Mouse (Mus musculus) kidney, postnatal 4 days (tissue): ENCODE data around the gene Chsy1.

ENCODE experiments used
- DNase-seq, 2 experiments: peaks; one replicate each; pipeline ENCODE4 v3.0.0; 2021; ENCODE audit warnings: mixed read lengths in 2 of 2

The Chsy1 gene

DNA sequence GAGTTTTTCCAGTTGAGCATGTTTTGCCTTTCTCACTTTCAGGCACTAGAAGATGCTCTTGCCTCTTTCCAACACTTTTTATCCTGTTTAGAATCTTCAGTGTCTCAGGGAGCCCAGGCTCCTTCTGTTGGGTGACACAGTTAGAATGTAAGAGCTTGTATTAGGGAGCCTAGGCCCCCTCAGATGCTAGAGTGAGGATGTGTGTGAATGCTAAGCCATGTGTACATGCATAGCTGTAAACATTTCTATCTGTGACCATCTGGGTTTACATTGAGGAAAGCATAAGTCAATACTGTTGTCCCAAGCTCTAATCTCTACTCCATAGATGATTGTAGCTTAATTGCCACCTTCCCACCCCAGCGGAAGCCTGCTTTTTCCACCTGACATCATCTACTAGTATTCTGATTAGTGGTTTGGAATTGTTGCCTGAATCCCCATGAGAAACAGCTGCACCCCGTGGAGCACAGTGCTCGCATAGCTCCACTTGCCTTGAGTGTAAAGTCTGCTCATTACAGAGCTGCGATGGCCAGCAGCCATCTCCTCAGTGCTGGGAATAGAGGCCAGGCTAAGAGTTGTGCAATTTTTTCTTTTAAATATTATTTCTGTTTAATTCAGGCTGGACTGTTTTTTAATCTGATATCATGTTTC is 31.7 kb downstream of the Chsy1 start:
- DNase-seq, result no peak

DNA sequence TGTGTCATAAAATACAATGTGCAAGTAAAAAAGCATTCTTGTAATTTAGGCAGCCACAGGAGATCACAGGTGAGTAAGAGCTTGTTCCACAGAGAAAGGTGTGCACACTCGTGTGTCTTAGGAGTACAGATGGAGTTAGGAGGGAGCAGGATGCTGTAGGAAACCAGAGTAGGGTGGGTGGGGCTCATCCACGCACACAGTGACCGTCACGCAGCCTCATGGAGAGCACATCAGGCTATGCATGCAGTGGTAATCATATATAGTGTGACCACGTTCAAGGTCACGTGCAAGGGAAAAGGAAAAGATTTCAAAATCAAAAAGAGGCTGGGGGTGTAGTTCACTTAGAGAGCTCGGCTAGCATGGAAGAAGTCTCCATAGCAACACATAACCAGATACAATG is 33.2 kb downstream of the Chsy1 start:
- no peak for DNase-seq

DNA sequence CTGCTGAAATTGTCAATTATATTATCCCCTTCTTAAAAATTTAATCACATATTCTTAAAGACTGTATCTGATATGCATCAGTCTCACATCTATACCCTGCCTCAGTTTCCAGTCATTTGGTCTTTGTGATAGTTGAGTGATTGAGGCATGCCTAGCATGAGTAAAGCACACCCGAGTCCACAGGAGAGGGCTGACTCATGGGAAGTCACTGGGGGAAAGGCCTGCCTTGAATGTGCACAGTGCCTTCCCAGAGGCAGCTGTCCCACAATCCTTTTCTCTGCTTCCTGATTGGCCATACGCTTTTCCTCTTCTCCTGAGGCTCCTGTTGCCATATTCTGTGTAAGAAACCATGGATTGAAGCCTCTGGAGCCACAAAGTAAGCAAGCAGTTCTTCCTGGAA is 35.2 kb downstream of the Chsy1 start:
- no peak for DNase-seq

DNA sequence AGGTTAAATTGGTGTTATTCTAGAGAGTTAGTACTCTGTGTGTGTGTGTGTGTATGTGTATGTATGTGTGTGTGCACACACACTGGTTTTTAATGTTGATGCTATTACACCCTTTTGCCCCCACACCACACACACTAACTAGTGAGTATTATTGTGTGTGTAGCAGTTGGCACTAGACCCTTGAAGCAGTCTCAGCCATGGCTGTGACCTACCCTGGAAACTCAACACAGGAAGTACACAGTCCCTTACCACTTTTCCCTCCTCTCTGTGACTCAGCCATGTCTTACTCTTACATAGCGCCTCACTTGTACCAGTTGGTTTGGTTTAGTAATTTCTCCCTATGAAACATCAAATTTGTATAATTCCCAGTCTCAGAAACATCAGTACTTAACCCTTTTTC is 37.8 kb downstream of the Chsy1 start:
- DNase-seq, result no peak

DNA sequence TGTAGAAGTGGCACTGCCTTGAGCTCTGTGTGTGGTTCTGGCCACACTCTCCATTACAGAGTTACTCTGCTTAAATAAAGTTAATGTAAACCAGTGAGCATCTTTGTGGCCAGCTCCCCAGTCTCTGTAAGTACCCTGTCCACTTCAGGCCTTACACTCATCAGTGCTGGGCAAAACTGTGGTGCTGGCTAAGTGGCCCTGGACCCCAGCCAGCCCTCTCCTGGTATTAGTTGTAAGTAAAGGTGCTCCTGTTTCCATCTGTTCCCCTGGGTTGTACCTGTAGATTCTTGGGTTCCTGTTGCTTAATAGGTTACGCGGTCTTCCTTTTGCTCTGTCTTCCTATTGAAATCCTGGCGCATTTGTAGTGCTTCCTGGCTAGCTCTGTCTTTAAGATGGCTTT is 38.5 kb downstream of the Chsy1 start:
- no peak for DNase-seq

DNA sequence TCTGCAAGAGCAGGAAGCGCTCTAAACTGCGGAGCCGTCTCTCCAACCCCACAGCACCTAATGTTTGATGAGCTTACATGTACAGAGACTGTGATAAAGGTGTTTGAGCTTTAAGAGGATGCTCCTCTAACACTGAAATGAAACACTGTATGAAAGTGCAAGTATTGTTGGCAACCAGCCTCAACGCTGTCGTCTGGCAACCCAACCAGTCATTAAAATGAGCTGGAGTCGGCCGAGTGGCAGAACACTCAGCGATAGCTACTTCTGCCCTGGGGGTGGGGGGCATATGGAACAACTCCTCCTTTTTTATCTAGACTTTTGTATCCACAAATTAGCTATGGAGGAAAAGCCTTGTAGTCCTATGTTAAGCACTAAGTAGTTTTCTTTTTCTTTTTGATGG is 40.2 kb downstream of the Chsy1 start:
- no peak for DNase-seq

DNA sequence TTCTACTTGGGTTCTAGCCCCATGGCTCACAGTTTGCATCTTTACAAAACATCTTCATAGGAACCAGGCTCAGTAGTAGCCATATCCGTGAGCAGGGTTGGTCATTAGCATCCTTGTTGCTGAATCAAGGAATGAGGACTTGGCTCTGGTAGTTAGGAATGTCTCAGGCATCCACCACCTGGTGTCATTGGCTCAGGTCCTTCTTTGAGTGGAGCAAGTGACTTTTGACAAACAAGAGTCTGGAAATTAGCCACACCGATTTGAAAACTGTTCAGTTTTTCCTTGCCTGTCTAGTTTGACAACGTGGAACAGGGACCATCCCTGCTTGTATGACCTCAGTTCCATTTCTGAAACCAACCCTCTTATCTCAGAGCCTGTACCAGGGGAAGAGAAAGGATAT is 41.1 kb downstream of the Chsy1 start:
- DNase-seq, result no peak

DNA sequence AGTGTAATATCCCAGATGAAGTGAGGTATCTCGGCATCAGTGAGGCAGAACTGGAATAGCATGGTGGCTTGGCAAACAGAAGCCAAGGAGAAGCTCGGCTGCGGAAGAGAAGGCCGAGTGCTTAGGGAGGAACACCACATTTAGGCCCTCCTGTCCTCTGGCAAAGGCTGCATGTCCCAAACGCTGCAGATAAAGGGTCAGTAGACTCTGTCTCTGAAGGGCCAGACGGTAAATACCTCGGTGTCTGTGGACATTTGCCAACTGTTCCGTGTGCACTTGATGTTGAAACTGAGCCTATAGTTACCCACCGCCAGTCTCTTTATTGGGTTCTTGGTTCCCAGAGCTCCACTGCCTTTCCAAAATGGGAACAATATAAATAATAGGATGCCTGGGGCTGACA is 48.1 kb downstream of the Chsy1 start:
- DNase-seq, result no peak

DNA sequence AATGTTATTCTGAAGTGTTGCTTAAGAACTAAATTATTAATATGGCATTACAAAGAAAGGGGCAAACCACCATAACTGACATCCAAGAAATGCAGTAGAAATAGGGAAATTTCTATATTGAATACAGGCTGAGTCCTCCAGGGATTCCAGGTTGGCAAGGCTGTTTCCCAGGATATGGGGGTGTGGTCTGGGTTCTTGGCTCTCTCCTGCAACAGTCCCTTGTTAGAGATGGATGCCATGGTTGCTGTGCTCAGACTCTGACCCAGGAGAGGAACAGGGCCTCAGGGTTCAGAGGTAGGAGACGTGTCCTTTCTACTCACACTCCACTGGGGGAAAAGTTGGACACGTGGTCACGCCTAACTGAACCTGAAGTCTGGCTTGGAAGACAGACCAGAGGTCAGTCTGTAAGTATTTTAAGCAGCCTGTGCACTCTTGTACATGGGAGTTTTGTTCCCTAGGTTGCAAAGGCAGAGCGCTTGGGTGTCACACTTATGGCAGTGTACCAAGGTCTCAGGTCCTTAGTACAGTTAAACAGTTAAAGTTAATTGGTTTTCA is 48.6 kb downstream of the Chsy1 start:
- DNase-seq, result peak in 1 of 2 experiments; percentile 34

DNA sequence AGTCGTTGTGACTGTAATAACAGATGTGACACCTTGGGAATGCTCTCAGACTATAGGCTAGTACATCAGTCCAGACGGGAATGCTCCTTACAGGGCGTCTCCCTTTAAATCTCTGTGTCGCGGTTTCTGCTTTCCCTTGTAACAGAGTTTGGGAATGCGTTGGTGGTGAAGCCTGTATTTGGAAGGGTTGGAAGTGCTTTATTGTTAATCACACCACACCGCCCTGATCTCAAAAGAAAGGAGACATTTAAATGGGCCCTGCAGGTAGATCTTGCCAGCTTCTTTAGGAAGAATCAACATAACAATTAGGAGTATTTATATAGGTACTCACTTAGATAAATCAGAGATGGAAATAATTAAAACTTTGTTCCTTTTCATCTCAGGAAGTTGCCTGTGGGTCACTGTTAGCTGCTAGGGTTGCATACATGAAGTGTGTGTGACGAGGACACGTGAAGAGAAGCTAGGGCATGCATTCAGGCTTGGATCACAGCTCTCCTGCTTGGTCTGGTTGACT is 49.4 kb downstream of the Chsy1 start:
- DNase-seq, result no peak

DNA sequence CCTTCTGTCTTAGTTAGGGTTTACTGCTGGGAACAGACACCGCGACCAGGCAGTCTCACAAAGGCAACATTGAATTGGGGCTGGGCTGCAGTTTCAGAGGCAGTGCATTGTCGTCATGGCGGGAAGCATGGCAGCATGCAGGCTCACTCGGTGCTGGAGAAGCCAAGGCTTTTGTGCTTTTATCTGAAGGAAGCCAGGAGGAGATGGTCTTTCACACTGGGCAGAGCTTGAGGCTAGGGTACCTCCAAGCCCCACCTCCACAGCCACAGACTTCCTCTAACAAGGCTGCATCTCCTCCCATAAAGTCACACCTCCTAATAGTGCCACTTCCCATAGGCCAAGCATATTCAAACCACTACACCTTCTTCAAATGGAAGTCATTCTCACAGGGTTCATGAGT is 50.6 kb downstream of the Chsy1 start:
- no peak for DNase-seq

DNA sequence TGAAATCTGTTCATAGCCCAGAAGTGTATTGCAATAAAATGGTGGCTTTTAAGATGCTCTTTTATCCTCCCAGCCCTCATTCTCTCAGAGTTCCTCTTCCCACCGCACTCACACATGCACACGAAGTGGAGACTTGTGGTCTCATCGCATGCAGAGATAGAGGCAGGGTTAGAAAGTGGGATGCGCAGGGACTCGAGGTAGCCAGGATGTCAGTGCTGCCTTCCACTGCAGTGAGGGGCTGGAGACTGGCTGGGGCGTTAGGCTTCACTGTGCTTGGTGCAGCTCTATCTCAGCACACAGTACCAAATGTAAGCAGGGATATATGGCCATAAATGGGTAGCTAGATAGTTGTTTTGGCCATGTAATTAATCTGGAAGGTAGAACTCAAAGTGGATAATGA is 52.5 kb downstream of the Chsy1 start:
- DNase-seq, result no peak

DNA sequence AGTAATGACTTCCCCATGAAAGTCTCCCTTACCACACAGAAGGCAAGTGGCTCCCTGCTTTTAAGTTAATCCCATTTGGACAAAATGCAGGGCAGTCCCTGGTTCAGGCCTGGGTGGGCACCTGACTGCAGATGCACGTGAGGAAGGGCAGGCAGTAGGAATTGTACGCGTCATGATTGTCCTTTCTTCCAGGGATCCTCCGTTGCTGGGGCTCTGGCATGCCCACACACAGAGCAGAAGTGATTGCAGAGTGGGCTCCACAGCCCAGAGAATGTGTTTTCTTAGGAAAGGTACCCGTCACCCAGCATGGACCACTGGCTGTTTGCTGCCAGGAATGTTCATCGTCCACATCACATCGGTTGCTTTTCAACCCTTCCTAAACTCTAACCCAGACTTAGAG is 53.2 kb downstream of the Chsy1 start:
- no peak for DNase-seq

DNA sequence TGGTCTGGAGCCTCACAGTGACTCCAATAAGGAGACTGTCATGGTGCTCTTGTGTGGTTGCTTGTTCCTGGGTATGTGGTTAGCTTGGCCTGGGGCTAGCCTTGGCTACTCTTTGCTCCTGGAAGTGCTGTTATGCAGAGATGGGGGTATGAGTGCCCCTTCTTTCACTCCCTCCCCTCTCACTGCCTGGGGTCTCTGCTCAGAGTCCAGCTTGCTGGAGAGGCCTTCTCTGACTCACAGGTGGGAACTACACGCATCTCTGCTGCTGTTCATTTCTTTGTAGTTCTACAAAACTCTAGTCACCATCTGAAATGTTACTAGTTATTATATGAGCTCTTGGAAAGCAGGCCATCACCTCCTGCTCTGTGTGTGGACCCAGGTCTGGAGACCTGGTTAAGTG is 53.7 kb downstream of the Chsy1 start:
- DNase-seq, result no peak

DNA sequence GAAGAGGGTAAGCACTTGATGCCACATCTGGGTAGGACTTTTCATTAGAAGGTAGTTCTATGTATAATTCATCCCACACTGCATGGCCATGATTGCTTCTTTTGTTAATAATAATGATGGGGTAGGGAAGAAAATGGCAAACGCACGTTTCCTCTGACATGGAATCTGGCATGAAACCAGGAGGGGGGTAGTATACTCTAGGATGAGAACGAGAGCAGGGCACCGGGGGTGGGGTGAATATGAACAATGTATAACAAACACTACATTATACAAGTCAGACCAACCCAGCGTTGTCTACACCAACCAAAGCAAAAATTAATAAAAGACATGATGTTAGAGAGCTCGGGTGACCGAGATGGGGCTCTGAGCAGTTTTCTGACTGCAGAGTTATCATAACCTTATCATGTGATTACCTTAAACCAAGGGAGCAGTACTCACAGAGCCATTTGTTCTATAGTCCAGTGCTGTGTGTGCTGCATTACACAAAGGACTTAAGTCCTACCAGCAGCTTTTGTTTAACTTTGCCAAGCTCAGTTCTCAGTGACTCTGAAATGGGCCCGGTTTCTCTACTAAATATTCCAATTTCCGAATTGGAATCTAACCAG is 55.2 kb downstream of the Chsy1 start:
- no peak for DNase-seq

DNA sequence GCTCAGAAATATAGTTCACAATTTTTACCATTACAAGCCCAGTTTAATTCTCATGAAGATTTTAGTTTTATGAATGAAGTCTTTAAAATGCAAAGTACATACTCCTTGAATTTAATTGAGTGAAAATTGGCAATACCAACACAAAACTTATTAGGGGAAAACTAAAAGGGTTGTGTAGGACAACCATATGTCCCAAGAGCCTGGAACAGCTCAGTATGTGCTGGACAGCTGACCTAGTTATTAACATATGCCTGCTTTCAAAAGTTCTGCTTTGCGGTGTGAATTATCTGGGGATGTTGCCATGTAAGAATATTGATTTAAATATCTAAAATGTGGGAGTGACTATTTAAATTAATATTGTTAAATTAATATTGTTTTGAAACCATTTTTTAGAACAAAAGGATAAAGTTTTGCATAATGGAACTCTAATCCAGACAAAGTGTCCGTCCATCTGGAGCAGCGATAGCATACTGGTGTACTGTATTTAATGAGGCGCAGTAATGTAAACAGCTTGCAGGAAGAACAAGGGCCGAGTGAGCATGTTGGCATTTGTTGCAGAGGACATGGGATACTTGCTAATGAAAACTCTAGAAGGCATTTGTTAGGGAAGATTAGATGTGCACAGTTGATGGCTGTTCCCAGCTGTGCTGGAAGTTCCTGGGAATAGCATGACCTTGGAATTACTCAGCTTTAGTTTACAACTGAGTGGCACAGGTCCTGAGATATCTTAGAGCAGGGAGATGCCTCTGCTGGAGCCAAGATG is 55.9 kb downstream of the Chsy1 start:
- no peak for DNase-seq

DNA sequence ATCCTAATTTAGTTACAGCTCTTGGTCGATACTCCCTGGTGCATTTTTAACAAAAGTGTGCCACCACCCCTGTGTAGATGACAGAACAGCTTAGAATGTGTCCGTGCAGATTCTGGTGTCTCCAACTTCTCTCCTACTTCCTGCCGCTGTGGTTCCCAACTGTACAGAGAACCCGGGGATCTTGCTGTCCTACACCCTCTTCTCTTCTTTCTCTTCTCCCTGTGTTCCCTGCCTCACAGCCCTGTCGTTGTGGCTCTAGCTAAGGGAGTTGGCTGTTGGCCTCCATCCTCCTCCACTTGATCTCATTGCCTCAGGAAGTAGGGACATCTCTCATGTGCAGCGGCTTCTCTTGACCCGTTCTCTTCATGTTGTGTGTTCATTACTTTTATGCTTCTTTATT is 59.6 kb downstream of the Chsy1 start:
- no peak for DNase-seq

DNA sequence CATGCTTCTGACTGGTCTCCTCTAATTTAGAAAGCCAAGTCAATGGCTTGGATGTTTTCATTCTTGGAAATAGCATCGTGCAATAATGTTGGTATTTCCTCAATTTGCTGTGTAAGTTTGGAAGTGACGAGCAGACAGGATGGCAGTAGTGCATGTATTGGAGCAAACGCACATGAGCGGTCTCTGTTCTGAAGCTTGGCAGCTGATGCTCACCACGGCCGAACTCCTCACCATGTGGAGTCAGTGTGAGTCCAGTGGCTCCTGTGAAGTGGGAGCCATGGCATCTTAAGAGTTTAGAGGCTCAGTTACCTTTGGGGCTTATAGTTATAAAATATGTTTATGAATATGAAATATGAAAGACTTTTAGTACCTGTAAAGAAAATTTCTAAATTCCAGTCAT is 60.2 kb downstream of the Chsy1 start:
- DNase-seq, result no peak

DNA sequence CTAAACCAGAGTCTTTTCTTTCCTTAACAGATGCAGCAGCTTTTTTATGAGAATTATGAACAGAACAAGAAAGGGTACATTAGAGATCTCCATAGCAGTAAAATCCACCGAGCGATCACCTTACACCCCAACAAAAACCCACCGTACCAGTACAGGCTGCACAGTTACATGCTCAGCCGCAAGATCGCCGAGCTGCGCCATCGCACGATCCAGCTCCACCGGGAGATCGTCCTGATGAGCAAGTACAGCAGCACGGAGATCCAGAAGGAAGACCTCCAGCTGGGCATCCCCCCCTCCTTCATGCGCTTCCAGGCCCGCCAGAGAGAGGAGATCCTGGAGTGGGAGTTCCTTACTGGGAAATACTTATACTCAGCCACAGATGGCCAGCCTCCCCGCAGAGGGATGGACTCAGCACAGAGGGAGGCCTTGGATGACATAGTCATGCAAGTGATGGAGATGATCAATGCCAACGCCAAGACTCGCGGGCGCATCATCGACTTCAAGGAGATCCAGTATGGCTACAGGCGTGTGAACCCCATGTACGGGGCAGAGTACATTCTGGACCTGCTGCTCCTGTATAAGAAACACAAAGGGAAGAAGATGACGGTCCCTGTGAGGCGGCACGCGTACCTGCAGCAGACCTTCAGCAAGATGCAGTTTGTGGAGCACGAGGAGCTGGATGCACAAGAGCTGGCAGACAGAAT is 61.6 kb downstream of the Chsy1 start:
- no peak for DNase-seq

DNA sequence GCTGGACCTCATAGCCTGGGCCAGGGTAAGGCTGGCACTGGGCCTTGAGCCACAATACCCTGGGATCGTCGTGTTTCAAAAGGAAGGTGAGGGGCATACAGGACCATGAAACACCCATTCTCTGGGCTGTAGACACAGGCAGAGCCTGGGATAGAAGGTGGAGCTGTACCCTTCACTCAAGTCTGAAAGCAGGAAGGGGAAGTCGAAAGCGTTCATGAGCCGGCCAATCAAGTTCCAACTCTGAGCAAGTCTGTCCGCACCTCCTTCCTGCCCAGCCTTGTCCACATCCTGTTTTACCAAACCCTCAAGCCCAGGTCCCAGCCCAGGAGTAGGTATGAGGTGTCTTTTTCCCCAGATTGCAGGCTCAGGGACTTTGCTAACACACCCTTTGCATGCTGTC is 66.4 kb downstream of the Chsy1 start:
- no peak for DNase-seq

DNA sequence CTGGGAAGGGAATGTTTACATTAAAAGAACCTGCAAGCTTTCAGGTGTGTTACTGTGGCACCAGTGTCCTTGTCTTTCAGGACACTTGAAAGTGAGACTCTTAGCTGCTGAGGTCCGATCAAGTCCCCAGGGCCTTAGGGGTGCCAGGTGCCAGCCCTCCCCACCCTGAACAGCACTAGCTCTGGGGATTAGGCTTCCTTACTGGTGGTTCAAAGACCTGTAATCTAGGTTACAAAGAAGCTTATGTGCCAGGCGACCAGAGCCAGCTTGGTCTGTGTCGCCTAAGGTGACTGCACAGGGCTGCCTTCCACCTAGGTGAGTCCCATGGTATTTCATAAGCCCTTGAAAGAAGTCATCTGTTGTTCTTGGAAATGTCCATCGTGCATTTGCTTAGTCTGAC is 66.9 kb downstream of the Chsy1 start:
- DNase-seq, result no peak

DNA sequence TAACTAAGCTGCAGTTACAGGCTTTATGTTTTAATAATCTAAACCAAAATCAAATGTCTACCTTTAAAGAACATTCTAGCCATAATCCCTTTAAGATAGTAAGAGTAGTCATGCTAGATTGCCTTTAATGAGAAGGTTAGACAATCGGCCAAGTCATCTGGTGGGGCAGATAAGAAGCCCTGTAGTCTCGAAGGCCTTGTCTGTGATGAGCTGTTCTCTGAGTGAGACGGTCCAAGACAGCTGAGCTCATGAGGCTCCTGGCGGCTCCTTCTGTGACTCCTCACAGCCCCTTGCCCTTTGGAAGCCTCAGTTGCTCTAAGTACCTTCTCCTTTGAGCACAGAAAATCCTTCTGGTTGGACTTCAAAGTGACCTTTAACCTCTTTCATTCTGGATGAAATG is 67.6 kb downstream of the Chsy1 start:
- DNase-seq, result no peak

DNA sequence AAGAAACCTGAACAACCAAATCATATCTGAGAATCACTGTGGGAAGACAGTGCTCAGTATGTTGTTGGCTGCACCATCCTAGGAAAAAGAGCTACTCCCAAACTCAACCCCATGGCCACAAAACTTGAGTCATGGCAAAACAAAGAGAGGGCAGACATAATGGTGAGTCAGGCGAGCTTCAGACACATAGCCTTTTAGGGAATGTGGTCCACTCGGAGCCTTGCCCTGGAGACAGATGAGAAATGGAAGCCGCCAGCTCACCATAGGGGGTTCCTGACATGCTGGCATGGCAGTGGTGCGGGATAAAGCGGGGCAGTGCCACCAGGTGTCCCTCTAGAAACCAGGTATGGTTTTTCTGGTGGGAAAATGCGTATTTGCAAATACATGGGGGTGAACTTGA is 68.8 kb downstream of the Chsy1 start:
- DNase-seq, result no peak
